Mouse (Mus musculus): ENCODE data around the gene Rara. TPM values are rescaled to one million over a fixed set of nuclear protein-coding genes. Genes with fewer than 3 reads are reported as not detected.

Gene Rara
- polyA plus RNA-seq, 1 experiment, result 27.3 TPM

GRCm38 (mm10) chr11:98934367-98934766 is 6.7 kb downstream of the Rara start:
- no peak overlapping the region for H3K4me3 ChIP-seq
- no peak overlapping the region for H3ac ChIP-seq (ENCODE audit: control insufficient read depth, insufficient read length)
- H3K36me3 ChIP-seq (ENCODE audit: control insufficient read depth, insufficient read depth), result no peaks in the 10 kb centered on the region
- no peaks in the 10 kb centered on the region for H3K27me3 ChIP-seq (ENCODE audit: control insufficient read depth, insufficient read depth, insufficient read length)
- no peak for TF ChIP-seq MYOD1 (IDR thresholded peaks at IDR 0.05; ENCODE audit: control insufficient read depth in 1 of 3, insufficient read length in 2 of 3, low read depth in 2 of 3)
- TF ChIP-seq MYOG (IDR thresholded peaks at IDR 0.05; ENCODE audit: control insufficient read depth in 1 of 3, insufficient read depth in 1 of 3, insufficient read length in 2 of 3, low read depth in 2 of 3), result no peak
- H3K4me2 ChIP-seq (ENCODE audit: low read depth), result no peak overlapping the region
- peaks cover 11% of the 10 kb centered on the region for H3K79me2 ChIP-seq (ENCODE audit: control insufficient read depth, insufficient read depth)

- TF ChIP-seq CEBPB (IDR thresholded peaks at IDR 0.05; ENCODE audit: insufficient read depth, poor library complexity, severe bottlenecking), result no peak
- TF ChIP-seq MAX (IDR thresholded peaks at IDR 0.05; ENCODE audit: low read depth), result no peak
- no peak for TF ChIP-seq TCF12 (IDR thresholded peaks at IDR 0.05; ENCODE audit: insufficient read depth, poor library complexity, severe bottlenecking)
- no peak for TF ChIP-seq REST (IDR thresholded peaks at IDR 0.05; ENCODE audit: insufficient read depth, insufficient read length)
- TF ChIP-seq SRF (IDR thresholded peaks at IDR 0.05; ENCODE audit: control insufficient read depth, insufficient read length, low read depth), result no peak
- TF ChIP-seq POLR2A (IDR thresholded peaks at IDR 0.05; ENCODE audit: insufficient read length, low read depth), result no peak
These were observed 7.5 kb downstream of the Rara start for GRCm38 (mm10) chr11:98935123-98935522.

GRCm38 (mm10) chr11:98936170-98936569 is 8.6 kb downstream of the Rara start:
- no peaks in the 10 kb centered on the region for H3K36me3 ChIP-seq (ENCODE audit: control insufficient read depth, insufficient read depth)
- H3K4me3 ChIP-seq, result peak overlapping the region; percentile 73
- H3K4me2 ChIP-seq (ENCODE audit: low read depth), result peak overlapping the region; percentile 88
- H3K27me3 ChIP-seq (ENCODE audit: control insufficient read depth, insufficient read depth, insufficient read length), result no peaks in the 10 kb centered on the region
- peak overlapping the region; percentile 73 for H3ac ChIP-seq (ENCODE audit: control insufficient read depth, insufficient read length)
- peak; percentile 93 for TF ChIP-seq POLR2A (IDR thresholded peaks at IDR 0.05; ENCODE audit: insufficient read length, low read depth)
- TF ChIP-seq POLR2AphosphoS2 (IDR thresholded peaks at IDR 0.05; ENCODE audit: insufficient read length, low read depth), result peak; percentile 95
- no peak for TF ChIP-seq MAX (IDR thresholded peaks at IDR 0.05; ENCODE audit: low read depth)
- peaks cover 28% of the 10 kb centered on the region for H3K79me2 ChIP-seq (ENCODE audit: control insufficient read depth, insufficient read depth)

More at GRCm38 (mm10) chr11:98935123-98935522, 7.5 kb downstream of the Rara start:
- peaks cover 19% of the 10 kb centered on the region for H3K79me2 ChIP-seq (ENCODE audit: control insufficient read depth, insufficient read depth)
- no peak overlapping the region for H3K4me3 ChIP-seq
- no peak overlapping the region for H3ac ChIP-seq (ENCODE audit: control insufficient read depth, insufficient read length)
- H3K27me3 ChIP-seq (ENCODE audit: control insufficient read depth, insufficient read depth, insufficient read length), result no peaks in the 10 kb centered on the region
- H3K36me3 ChIP-seq (ENCODE audit: control insufficient read depth, insufficient read depth), result no peaks in the 10 kb centered on the region
- peak overlapping the region; percentile 88 for H3K4me2 ChIP-seq (ENCODE audit: low read depth)

- TF ChIP-seq REST (IDR thresholded peaks at IDR 0.05; ENCODE audit: insufficient read depth, insufficient read length) (no peak), MYOD1 (IDR thresholded peaks at IDR 0.05; ENCODE audit: control insufficient read depth in 1 of 3, insufficient read length in 2 of 3, low read depth in 2 of 3) (peak in 1 of 3 experiments; percentile 25), MYOG (IDR thresholded peaks at IDR 0.05; ENCODE audit: control insufficient read depth in 1 of 3, insufficient read depth in 1 of 3, insufficient read length in 2 of 3, low read depth in 2 of 3) (no peak), POLR2AphosphoS2 (IDR thresholded peaks at IDR 0.05; ENCODE audit: insufficient read length, low read depth) (peak; percentile 46)
- Histone ChIP-seq H3K79me2 (ENCODE audit: control insufficient read depth, insufficient read depth) (peaks cover 34% of the 10 kb centered on the region), H3ac (ENCODE audit: control insufficient read depth, insufficient read length) (peak overlapping the region; percentile 73), H3K4me2 (ENCODE audit: low read depth) (peak overlapping the region; percentile 88), H3K36me3 (ENCODE audit: control insufficient read depth, insufficient read depth) (no peaks in the 10 kb centered on the region), H3K27me3 (ENCODE audit: control insufficient read depth, insufficient read depth, insufficient read length) (no peaks in the 10 kb centered on the region), H3K4me3 (peak overlapping the region; percentile 73)
These were observed 9.2 kb downstream of the Rara start for GRCm38 (mm10) chr11:98936606-98937409.

- H3K36me3 ChIP-seq (ENCODE audit: control insufficient read depth, insufficient read depth), result no peaks in the 10 kb centered on the region
- H3ac ChIP-seq (ENCODE audit: control insufficient read depth, insufficient read length), result peak overlapping the region; percentile 73
- peak overlapping the region; percentile 73 for H3K4me3 ChIP-seq
- TF ChIP-seq USF1 (IDR thresholded peaks at IDR 0.05; ENCODE audit: low read depth) (peak; percentile 76), TCF12 (IDR thresholded peaks at IDR 0.05; ENCODE audit: insufficient read depth, poor library complexity, severe bottlenecking) (no peak), MYOD1 (IDR thresholded peaks at IDR 0.05; ENCODE audit: control insufficient read depth in 1 of 3, insufficient read length in 2 of 3, low read depth in 2 of 3) (peak in 1 of 3 experiments; percentile 34), POLR2A (IDR thresholded peaks at IDR 0.05; ENCODE audit: insufficient read length, low read depth) (peak; percentile 51), SRF (IDR thresholded peaks at IDR 0.05; ENCODE audit: control insufficient read depth, insufficient read length, low read depth) (peak; percentile 45), POLR2AphosphoS2 (IDR thresholded peaks at IDR 0.05; ENCODE audit: insufficient read length, low read depth) (peak; percentile 41), TCF3 (IDR thresholded peaks at IDR 0.05; ENCODE audit: insufficient read length, low read depth) (no peak), CEBPB (IDR thresholded peaks at IDR 0.05; ENCODE audit: insufficient read depth, poor library complexity, severe bottlenecking) (no peak), E2F4 (IDR thresholded peaks at IDR 0.05; ENCODE audit: insufficient read depth) (no peak), MAX (IDR thresholded peaks at IDR 0.05; ENCODE audit: low read depth) (no peak), REST (IDR thresholded peaks at IDR 0.05; ENCODE audit: insufficient read depth, insufficient read length) (no peak), MYOG (IDR thresholded peaks at IDR 0.05; ENCODE audit: control insufficient read depth in 1 of 3, insufficient read depth in 1 of 3, insufficient read length in 2 of 3, low read depth in 2 of 3) (no peak)
- no peaks in the 10 kb centered on the region for H3K27me3 ChIP-seq (ENCODE audit: control insufficient read depth, insufficient read depth, insufficient read length)
- peak overlapping the region; percentile 96 for H3K4me2 ChIP-seq (ENCODE audit: low read depth)
- peaks cover 36% of the 10 kb centered on the region for H3K79me2 ChIP-seq (ENCODE audit: control insufficient read depth, insufficient read depth)
These were observed 9.8 kb downstream of the Rara start for GRCm38 (mm10) chr11:98937410-98937913.
